Mouse (Mus musculus) kidney, postnatal 14 days (tissue): ENCODE measurements around the gene Egfem1.

Experiments
- DNase-seq: peaks from one replicate; pipeline ENCODE4 v3.0.0; 2022; ENCODE audit warnings: mixed read lengths

Gene Egfem1

GRCm38 (mm10) chr3:29135176-29136064 is 53.6 kb downstream of the Egfem1 start:
- no peak for DNase-seq

- no peak for DNase-seq
Observed at GRCm38 (mm10) chr3:29136065-29136955, 54.5 kb downstream of the Egfem1 start.

- DNase-seq: no peak
Observed at GRCm38 (mm10) chr3:29168401-29168800, 86.6 kb downstream of the Egfem1 start.

- no peak for DNase-seq
Observed at GRCm38 (mm10) chr3:29169003-29169402, 87.2 kb downstream of the Egfem1 start.

- no peak for DNase-seq
Observed at GRCm38 (mm10) chr3:29176991-29177390, 95.2 kb downstream of the Egfem1 start.

GRCm38 (mm10) chr3:29182988-29183387 is 101.2 kb downstream of the Egfem1 start:
- no peak for DNase-seq

- no peak for DNase-seq
Observed at GRCm38 (mm10) chr3:29183615-29184198, 101.9 kb downstream of the Egfem1 start.

- no peak for DNase-seq
Observed at GRCm38 (mm10) chr3:29184486-29185241, 102.8 kb downstream of the Egfem1 start.

GRCm38 (mm10) chr3:29190263-29190662 is 108.4 kb downstream of the Egfem1 start:
- DNase-seq: no peak

GRCm38 (mm10) chr3:29197727-29198512 is 116.1 kb downstream of the Egfem1 start:
- DNase-seq: no peak

- DNase-seq: no peak
Observed at GRCm38 (mm10) chr3:29200601-29201000, 118.8 kb downstream of the Egfem1 start.

GRCm38 (mm10) chr3:29202536-29202935 is 120.7 kb downstream of the Egfem1 start:
- DNase-seq: no peak

- DNase-seq: no peak
Observed at GRCm38 (mm10) chr3:29222414-29222813, 140.6 kb downstream of the Egfem1 start.

GRCm38 (mm10) chr3:29229712-29230111 is 147.9 kb downstream of the Egfem1 start:
- DNase-seq: peak; percentile 2

GRCm38 (mm10) chr3:29235477-29235876 is 153.7 kb downstream of the Egfem1 start:
- DNase-seq: no peak

- DNase-seq: no peak
Observed at GRCm38 (mm10) chr3:29236517-29236916, 154.7 kb downstream of the Egfem1 start.

- peak; percentile 6 for DNase-seq
Observed at GRCm38 (mm10) chr3:29243600-29243999, 161.8 kb downstream of the Egfem1 start.

GRCm38 (mm10) chr3:29291633-29292032 is 209.8 kb downstream of the Egfem1 start:
- no peak for DNase-seq

- DNase-seq: no peak
Observed at GRCm38 (mm10) chr3:29292251-29292650, 210.4 kb downstream of the Egfem1 start.

GRCm38 (mm10) chr3:29293230-29293629 is 211.4 kb downstream of the Egfem1 start:
- no peak for DNase-seq

GRCm38 (mm10) chr3:29342223-29342791 is 260.5 kb downstream of the Egfem1 start:
- no peak for DNase-seq
